Mouse (Mus musculus) NIH3T3 (cell line): ENCODE results near the gene Cxadr.
"Not testable (repeated sequence)": the region's sequence is repeated elsewhere in the genome, so short reads cannot be mapped to it uniquely, and the experiment has no call there.

Experiments
- DNase-seq: peaks from one replicate; pipeline ENCODE4 v3.0.0-alpha.2; 2012; ENCODE audit warnings: low read depth

Gene Cxadr

DNA sequence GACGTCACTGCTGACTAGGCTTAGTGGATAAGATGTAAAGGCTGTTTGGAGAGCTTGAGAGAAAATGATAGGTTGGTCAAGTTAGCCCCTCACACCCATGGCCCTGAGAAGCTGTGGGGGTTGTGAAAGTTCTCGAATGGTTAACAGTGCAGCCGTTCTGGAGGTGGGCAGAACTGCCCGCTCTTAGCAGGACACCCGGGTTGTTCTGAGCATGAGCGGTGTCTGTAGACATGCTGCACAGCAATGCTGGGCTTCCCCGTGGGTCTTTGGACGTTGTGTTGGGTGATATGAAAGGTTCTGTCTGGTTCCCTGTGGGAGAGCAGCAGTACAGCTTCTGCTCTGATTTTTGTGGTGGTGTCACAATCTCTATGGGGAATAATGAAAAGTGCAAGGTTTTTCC is 5.3 kb downstream of the Cxadr start:
- DNase-seq: no peak

DNA sequence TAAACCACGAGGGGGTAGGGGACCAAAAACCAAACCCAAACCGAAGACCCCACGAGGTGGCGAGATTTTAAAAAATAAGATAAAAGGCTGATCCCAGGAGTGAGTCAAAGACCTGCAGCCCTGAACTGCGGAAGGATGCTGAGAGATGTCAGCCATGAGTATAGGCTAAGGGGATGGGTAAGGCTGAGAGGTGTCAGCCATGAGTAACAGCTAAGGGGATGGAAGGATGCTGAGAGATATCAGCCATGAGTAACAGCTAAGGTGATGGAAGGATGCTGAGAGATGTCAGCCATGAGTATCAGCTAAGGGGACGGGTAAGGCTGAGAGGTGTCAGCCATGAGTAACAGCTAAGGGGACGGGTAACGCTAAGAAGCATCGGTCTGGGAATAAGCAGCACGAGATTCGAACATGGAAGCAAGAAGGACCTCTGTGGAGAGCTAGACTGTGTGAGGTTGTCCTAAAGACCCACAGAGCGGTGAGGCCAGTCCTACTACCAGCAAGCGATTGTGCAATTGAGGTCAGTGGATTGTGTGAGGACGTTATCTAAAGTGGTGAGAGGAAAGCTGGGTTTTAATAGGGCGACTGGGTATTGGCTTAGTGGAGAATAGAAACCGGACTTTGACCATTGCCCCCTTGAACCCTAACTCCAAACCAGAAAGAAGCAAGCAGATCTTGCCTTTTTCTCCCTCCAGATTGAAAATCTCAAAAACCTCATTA is 6.3 kb downstream of the Cxadr start:
- DNase-seq: no peak

DNA sequence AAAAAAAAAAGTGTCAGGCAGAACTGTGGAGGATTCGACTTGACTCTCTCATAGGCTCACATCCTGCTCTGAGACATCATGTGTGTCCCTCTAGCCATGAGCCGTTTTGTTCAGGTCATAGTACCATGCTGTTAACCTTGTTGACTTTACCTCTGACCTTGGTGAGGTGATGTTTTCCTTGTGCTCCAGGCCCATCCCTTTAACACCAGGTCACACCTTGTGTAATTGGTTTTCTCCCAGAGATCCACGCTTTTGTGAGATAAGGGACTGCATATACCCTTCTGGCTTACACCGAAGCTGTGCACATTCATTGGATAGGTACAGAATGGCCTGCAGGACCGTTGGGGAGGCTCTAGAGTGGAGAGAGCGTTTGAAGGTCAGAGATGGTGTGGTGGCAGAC is 8.0 kb downstream of the Cxadr start:
- no peak for DNase-seq

DNA sequence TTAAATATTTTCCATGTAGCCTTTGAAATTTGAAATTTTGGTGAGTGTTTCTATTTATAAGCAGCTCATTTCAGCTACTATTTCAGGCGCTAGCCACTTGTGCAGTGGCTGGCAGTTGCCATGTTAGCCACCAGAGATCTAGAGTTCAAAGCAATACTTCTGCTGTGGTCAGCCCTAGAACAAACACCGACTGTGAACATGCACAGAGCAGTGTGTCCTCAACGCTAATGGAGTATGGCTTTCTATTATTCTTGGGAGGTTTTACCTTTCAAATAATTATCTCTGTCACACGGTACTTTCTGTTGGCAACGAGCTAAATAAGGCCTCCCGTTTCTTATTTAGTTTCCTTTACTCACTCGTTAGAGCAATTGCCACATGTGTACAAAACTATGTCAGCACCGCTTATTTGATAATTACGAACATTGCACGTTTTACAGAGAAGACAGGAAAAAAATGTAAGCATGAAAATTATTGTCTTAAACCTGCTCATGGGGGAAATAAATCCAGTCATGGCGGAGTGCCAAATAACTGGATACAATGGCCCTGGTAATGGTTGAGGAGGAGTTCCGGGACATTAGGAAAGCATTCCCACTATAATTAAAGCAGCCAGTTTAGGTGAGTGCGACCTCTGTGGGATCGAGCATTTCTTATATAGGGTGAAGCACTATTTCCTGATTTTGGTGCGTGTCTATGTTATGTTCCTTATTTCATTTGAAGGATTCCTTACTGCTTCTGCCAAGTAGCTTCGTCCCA is 12.0 kb downstream of the Cxadr start:
- no peak for DNase-seq

DNA sequence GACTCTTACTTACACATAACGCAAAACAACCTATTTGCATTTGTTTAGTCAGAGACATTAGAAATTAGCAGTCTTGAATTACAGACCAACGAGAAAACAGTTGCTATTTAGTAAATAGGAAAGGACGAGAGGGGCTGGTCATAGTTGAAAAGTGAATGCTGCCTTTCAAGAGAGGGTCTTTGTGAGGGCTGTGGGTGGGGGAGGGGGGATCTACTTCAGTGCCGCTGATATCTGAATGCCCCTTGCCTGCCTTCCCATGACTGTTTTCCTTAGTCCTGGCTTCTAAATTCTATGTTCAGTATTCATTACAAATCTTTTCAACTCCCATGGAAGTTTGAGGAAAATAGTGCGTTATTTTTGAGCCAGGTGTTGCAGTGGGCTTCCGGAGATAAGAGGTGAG is 12.7 kb downstream of the Cxadr start:
- no peak for DNase-seq

DNA sequence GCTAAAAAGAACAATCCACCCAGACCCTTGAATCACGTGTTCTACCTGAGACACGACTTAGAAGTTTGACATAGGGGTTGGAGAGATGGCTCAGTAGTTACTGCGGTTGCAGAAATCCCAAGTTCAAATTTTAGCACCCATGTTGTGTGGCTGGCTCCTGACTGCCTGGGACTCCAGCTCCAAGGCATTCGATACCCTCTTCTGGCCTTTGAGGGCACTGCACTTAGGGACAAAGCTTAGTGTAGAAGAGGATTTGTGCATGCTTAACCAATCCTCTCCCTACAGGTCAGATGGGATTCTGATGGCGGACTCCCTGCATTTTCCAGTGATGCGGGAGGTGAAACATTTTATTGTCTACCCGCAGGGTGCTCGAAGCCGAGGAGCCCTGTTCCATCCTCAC is 15.6 kb downstream of the Cxadr start:
- DNase-seq: peak; percentile 13

GRCm38 (mm10) chr16:78317960-78318359 is 16.7 kb downstream of the Cxadr start:
- DNase-seq: peak; percentile 31

- DNase-seq: no peak
These were observed 18.4 kb downstream of the Cxadr start for GRCm38 (mm10) chr16:78319711-78320110.

GRCm38 (mm10) chr16:78321559-78321958 is 20.3 kb downstream of the Cxadr start:
- DNase-seq: no peak

- DNase-seq: no peak
These were observed 20.9 kb downstream of the Cxadr start for GRCm38 (mm10) chr16:78322140-78322539.

DNA sequence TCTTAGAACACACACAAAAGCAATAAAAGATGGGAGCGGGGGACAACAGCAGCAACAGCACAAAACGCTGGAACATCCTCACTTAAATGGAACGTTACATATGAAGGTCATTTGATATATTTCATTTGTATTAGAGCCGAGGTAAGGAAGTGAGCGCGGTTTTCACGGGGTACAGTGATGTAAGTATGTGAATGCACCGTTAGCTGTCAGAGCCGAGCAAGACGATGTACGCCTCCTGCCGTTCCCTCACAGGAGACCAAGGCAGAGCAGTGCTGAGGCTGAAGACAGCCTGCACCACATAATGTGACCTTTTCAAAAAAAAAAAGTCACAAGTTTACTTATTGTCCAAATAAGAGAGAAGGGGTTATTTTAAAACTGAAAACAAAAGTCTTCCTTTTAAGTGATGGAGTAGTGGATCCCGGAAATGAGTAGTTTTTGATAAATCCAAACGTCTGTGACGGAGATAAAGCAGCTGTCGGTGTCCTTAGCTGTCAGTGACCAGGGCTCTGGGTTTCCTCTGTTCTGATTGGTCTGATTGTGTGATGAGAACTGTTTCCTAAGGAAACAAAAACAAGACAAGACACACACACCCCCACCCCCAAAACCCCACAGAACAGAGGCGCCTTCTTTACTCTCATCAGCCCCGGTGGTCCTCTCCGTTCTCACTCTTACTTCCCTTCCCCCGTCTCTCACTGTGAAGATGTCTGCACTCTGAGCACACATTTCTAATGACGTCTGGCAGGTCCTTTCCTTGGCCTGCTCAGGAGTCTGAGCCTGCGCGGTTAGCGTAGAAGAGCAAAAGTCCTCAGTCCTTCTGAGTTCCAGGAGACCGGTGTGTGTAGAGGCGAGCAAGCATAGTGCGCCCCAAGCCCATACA is 24.9 kb downstream of the Cxadr start:
- DNase-seq: no peak

DNA sequence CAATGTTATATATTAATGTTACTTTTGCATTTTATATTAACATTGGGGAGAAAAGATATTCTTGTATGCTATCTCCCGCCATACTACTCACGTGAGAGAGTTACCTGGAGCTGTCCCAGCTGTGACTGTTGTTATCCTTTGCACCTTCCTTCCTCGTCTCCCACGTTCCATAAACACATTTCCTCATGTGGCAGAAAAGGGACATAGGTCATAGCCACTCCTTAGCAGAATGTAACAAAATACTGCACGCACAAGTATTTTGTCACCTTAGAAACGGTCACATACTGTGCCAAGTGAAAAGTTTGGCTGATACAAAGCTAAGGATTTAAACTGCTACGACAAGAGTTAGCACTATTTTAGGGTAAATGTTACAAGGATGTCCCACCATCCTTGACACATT is 26.3 kb downstream of the Cxadr start:
- DNase-seq: no peak

GRCm38 (mm10) chr16:78327999-78328398 is 26.7 kb downstream of the Cxadr start:
- no peak for DNase-seq

DNA sequence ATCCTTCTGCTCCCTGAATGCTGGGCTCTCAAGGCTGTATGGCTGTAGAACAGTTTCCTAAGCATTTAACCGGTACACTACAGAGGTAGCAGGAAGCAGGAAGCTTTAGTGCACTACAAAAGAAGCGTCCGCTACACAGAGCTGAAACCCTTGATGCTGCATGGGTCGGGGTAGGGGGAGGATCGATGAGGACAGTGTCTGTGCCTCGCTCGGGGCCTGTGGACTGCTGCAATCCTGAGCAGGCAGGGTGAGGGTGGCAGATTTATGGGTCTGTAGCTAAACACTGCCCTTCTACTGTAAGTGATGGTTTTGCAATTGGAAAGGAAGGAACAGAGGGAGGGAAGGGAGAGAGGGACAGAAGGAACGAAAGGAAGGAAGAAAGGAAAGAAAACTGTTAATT is 35.9 kb downstream of the Cxadr start:
- DNase-seq: no peak

DNA sequence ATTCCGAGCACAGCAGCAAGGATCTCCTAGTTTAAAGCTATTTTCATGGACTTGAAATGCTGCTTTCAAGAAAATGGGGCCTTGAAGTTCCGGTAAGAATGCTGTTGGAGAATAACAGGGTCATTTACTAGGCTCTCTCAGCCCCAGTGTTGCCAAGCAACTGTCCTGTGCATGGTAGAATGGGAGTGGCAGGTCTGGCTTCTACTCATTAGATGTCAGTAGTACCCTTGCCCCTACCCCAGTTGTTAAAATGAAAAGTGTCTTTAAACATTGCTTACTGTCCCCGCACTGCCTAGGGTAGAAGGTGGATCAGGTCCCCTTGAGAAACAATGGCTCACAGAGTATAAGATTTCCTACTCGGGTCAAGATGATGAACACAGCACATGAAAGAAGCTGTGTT is 40.1 kb downstream of the Cxadr start:
- DNase-seq: no peak

- DNase-seq: no peak
These were observed 41.5 kb downstream of the Cxadr start for GRCm38 (mm10) chr16:78342767-78343166.

- DNase-seq: peak; percentile 5
These were observed 42.5 kb downstream of the Cxadr start for GRCm38 (mm10) chr16:78343792-78344191.

DNA sequence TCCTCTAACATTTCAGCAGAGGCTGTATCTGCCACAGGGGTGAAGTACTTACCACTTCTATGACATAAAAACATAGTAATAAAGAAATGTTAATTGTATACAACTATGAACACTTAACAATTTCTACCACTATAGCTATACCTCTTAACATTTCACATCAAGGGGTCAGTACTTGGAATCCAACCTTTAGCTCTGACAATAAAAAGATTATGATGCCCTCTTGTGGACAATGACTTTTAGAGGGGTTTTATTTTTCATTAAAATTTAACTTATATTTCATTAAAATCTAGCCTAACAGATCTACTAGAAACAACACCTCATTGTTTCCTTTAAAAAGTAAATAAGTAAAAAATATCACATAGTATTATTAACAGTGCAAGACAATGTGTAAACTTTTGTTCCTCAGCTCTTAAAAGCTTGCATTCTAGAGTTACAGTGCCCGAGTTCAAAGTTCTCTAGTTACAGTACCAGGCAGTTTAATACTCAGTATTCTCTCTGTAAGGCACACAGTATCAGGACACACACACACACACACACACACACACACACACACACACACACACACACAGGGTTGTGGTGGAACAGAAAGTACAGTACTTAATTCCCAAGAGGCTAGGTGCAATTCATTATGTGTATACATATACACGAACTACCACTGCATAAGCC is 45.5 kb downstream of the Cxadr start:
- DNase-seq: peak; percentile 33

GRCm38 (mm10) chr16:78347328-78347926 is 46.1 kb downstream of the Cxadr start:
- no peak for DNase-seq

DNA sequence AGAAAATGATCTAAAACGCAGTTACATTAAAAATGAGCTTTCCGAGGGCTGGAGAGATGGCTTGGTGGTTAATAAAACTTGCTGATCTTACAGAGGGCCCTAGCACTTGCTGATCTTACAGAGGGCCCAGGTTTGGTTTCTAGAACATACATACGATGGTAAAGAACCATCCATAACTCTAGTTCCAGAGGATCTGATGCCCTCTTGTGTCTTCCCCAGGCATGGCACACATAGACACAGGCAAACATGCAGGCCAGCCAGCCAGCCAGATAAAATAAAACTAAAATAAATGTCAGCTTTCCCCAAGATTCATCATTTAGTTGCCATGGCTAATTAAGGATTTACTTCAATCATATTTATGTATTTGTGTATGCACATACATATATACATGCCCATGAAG is 56.5 kb downstream of the Cxadr start:
- DNase-seq: no peak

- no peak for DNase-seq
These were observed 60.2 kb downstream of the Cxadr start for GRCm38 (mm10) chr16:78361466-78361865.

GRCm38 (mm10) chr16:78364554-78364953 is 63.3 kb downstream of the Cxadr start:
- DNase-seq: not testable (repeated sequence)
